Mouse (Mus musculus) CH12.LX (cell line): ENCODE results near the gene Leprot. TPM values are rescaled to one million over a fixed set of nuclear protein-coding genes. Genes with fewer than 3 reads are reported as not detected.

Experiments used
- DNase-seq: peaks from one replicate; pipeline ENCODE4 v3.0.0-alpha.2; 2013; ENCODE audit errors: extremely low read depth
- H3K27ac ChIP-seq: 2 replicates; pipeline ENCODE4 v1.5.1; 2012; ENCODE audit warnings: low read depth, mild to moderate bottlenecking, control low read depth, moderate library complexity; ENCODE audit not compliant: insufficient read depth
- H3K27me3 ChIP-seq: replicated peaks from 2 replicates; pipeline ENCODE3; 2012; ENCODE audit warnings: inconsistent platforms
- H3K36me3 ChIP-seq, 2 experiments: replicated peaks in 1 of 2; 2 replicates each; pipeline versions ENCODE3 to v1.6.1; 2012; ENCODE audit warnings: inconsistent platforms in 1 of 2, low read length in 1 of 2, mild to moderate bottlenecking in 1 of 2, mixed read lengths in 1 of 2, moderate library complexity in 1 of 2; ENCODE audit not compliant: control insufficient read depth in 1 of 2, insufficient read depth in 1 of 2
- H3K4me1 ChIP-seq, 2 experiments: 2 replicates each; pipeline ENCODE4 v1.6.1; 2012; ENCODE audit warnings: inconsistent platforms in 1 of 2, moderate library complexity in 1 of 2; ENCODE audit not compliant: insufficient read depth in 2 of 2, control insufficient read depth in 1 of 2
- H3K4me2 ChIP-seq: 2 replicates; pipeline ENCODE4 v1.6.1; 2012; ENCODE audit warnings: low read depth, mild to moderate bottlenecking, control low read depth; ENCODE audit not compliant: poor library complexity, insufficient read depth, severe bottlenecking
- H3K4me3 ChIP-seq, 3 experiments: fragments of 150-350 bp in 1 of 3; sonication (generic) in 1 of 3; replicated peaks in 1 of 3; 2 replicates each; pipeline versions ENCODE3 to v1.5.1; 2011 to 2012; ENCODE audit warnings: low read depth in 2 of 3, low read length in 2 of 3, mild to moderate bottlenecking in 2 of 3, moderate library complexity in 2 of 3, control low read depth in 1 of 3, improper control_type of control experiment in 1 of 3, inconsistent platforms in 1 of 3, mixed read lengths in 1 of 3; ENCODE audit not compliant: poor library complexity in 1 of 3
- H3K79me2 ChIP-seq: replicated peaks from 2 replicates; pipeline ENCODE4 v1.6.1; 2012; ENCODE audit warnings: mild to moderate bottlenecking, moderate library complexity; ENCODE audit not compliant: control insufficient read depth, poor library complexity, insufficient read depth, severe bottlenecking; ENCODE audit errors: extremely low read depth
- H3K9ac ChIP-seq: 2 replicates; pipeline ENCODE4 v1.6.1; 2012; ENCODE audit warnings: low read depth, mild to moderate bottlenecking, control low read depth, moderate library complexity; ENCODE audit not compliant: insufficient read depth
- H3K9me3 ChIP-seq: replicated peaks from 2 replicates; pipeline ENCODE3; 2012; ENCODE audit warnings: low read length, inconsistent platforms, mixed read lengths
- BHLHE40 ChIP-seq: IDR thresholded peaks from 2 replicates; pipeline ENCODE4 v1.6.1; 2011; ENCODE audit warnings: mild to moderate bottlenecking, low read depth, low read length, improper control_type of control experiment
- CHD1 ChIP-seq: IDR thresholded peaks from 2 replicates; pipeline ENCODE4 v1.6.1; 2012; ENCODE audit warnings: low read depth, low read length, improper control_type of control experiment, inconsistent platforms
- CHD2 ChIP-seq: IDR thresholded peaks from 2 replicates; pipeline ENCODE4 v1.6.1; 2011; ENCODE audit warnings: low read length, improper control_type of control experiment
- CTCF ChIP-seq, 2 experiments: IDR thresholded peaks in 1 of 2; conservative IDR thresholded peaks in 1 of 2; 2 replicates each; pipeline ENCODE4 v1.5.1; 2011 to 2012; ENCODE audit warnings: low read depth in 2 of 2, low read length in 2 of 2, improper control_type of control experiment in 1 of 2, inconsistent platforms in 1 of 2, mild to moderate bottlenecking in 1 of 2, moderate library complexity in 1 of 2
- E2F4 ChIP-seq: IDR thresholded peaks from 2 replicates; pipeline ENCODE4 v1.6.1; 2011; ENCODE audit warnings: low read depth, low read length, improper control_type of control experiment; ENCODE audit not compliant: insufficient replicate concordance
- IRF4 ChIP-seq: IDR thresholded peaks from 2 replicates; pipeline ENCODE4 v1.6.1; 2014; ENCODE audit warnings: low read depth, mild to moderate bottlenecking, inconsistent platforms, low read length, improper control_type of control experiment
- JUN ChIP-seq: IDR thresholded peaks from 2 replicates; pipeline ENCODE4 v1.6.1; 2011; ENCODE audit warnings: low read depth, mild to moderate bottlenecking, low read length, improper control_type of control experiment, moderate library complexity; ENCODE audit not compliant: insufficient read depth
- KAT2A ChIP-seq: IDR thresholded peaks from 2 replicates; pipeline ENCODE4 v1.6.1; 2012; ENCODE audit warnings: low read length, improper control_type of control experiment, inconsistent platforms; ENCODE audit not compliant: insufficient replicate concordance
- MAZ ChIP-seq: IDR thresholded peaks from 2 replicates; pipeline ENCODE4 v1.6.1; 2012; ENCODE audit warnings: low read depth, mild to moderate bottlenecking, inconsistent platforms, low read length, improper control_type of control experiment, moderate library complexity
- MEF2A ChIP-seq: IDR thresholded peaks from 2 replicates; pipeline ENCODE4 v1.6.1; 2014; ENCODE audit warnings: low read depth, mild to moderate bottlenecking, inconsistent platforms, low read length, improper control_type of control experiment, borderline replicate concordance
- MYC ChIP-seq: IDR thresholded peaks from 2 replicates; pipeline ENCODE4 v1.6.1; 2011; ENCODE audit warnings: low read depth, mild to moderate bottlenecking, improper control_type of control experiment, low read length
- NRF1 ChIP-seq: IDR thresholded peaks from 2 replicates; pipeline ENCODE4 v1.6.1; 2014; ENCODE audit warnings: low read depth, mild to moderate bottlenecking, inconsistent platforms, low read length, improper control_type of control experiment, moderate library complexity
- POLR2A ChIP-seq: IDR thresholded peaks from 2 replicates; pipeline ENCODE4 v1.6.1; 2011; ENCODE audit warnings: low read depth, mild to moderate bottlenecking, improper control_type of control experiment, low read length
- POLR2AphosphoS2 ChIP-seq: IDR thresholded peaks from 2 replicates; pipeline ENCODE4 v1.6.1; 2011; ENCODE audit warnings: low read depth, low read length, improper control_type of control experiment
- TBP ChIP-seq: conservative IDR thresholded peaks from 2 replicates; pipeline ENCODE4 v1.6.1; 2011; ENCODE audit warnings: low read depth, low read length, improper control_type of control experiment
- TCF12 ChIP-seq: IDR thresholded peaks from 2 replicates; pipeline ENCODE4 v1.6.1; 2014; ENCODE audit warnings: low read depth, mild to moderate bottlenecking, inconsistent platforms, low read length, improper control_type of control experiment
- ZKSCAN1 ChIP-seq: IDR thresholded peaks from 2 replicates; pipeline ENCODE4 v1.6.1; 2012; ENCODE audit warnings: low read depth, inconsistent platforms, low read length, improper control_type of control experiment, borderline replicate concordance
- dilution Hi-C: fragments of 300-500 bp; cut with MboI; formaldehyde crosslinking; loops from 2 replicates; pipeline ENCODE4 v1.14.3; 2020; ENCODE audit warnings: low sequenced_read_pairs; ENCODE audit not compliant: extremely low pct_unique_long_range_greater_than_20kb, extremely low pct_ligation_motif_present
- in situ Hi-C: fragments of 300-500 bp; cut with MboI; formaldehyde crosslinking; loops from 3 replicates; pipeline ENCODE4 v1.14.3; 2019; ENCODE audit warnings: low sequenced_read_pairs, low pct_ligation_motif_present, low pct_unique_long_range_greater_than_20kb, mixed read lengths
- polyA plus RNA-seq: library from polyadenylated mRNA; unstranded; fragments of >175 nt; gene quantifications from 2 replicates; pipeline ENCODE4 v1.2.1, GENCODE M21; 2012; ENCODE audit warnings: low read depth; ENCODE audit not compliant: insufficient read length
- total RNA-seq, 2 experiments: library from RNA; depleted of rRNA; stranded (reverse); fragments of 300-350 nt in 1 of 2; fragments of >200 nt in 1 of 2; gene quantifications; 2 replicates each; pipeline ENCODE4 v1.2.3; 2012 to 2014

The Leprot gene
- total and polyA plus RNA-seq, 3 experiments = 17.6 to 29.2 (median 24.2) TPM

- in situ Hi-C loops (no loop called here), dilution Hi-C loops (no loop called here)
- Histone ChIP-seq H3K36me3 (no peaks in the 10 kb centered on the region), H3K79me2 (no peaks in the 10 kb centered on the region), H3K27ac (no peak overlapping the region)
- TF ChIP-seq BHLHE40 (no peak), TCF12 (no peak), E2F4 (no peak), CHD1 (no peak), KAT2A (no peak), NRF1 (no peak), POLR2AphosphoS2 (no peak), MAZ (no peak), TBP (no peak), JUN (no peak)
- TF ChIP-seq, all 38 proteins: peak for 0
- Histone ChIP-seq H3K4me2 (no peak overlapping the region), H3K9me3 (no peaks in the 10 kb centered on the region), H3K27me3 (no peaks in the 10 kb centered on the region), H3K9ac (no peak overlapping the region), H3K4me3 (no peak overlapping the region), H3K4me1 (peaks cover 0 to 6% of the 10 kb centered on the region in 2 experiments; a peak in 2 of 4 replicates)
- DNase-seq = no peak
These were observed 27.3 kb upstream of the Leprot start for GRCm38 (mm10) chr4:101620206-101620605.

GRCm38 (mm10) chr4:101621241-101621640 is 26.3 kb upstream of the Leprot start:
- Histone ChIP-seq H3K27ac (no peak overlapping the region), H3K4me3 (no peak overlapping the region), H3K4me1 (peaks cover 0 to 6% of the 10 kb centered on the region in 2 experiments; a peak in 2 of 4 replicates), H3K79me2 (no peaks in the 10 kb centered on the region), H3K4me2 (no peak overlapping the region), H3K9ac (no peak overlapping the region), H3K9me3 (no peaks in the 10 kb centered on the region), H3K27me3 (no peaks in the 10 kb centered on the region), H3K36me3 (no peaks in the 10 kb centered on the region)
- no peak for DNase-seq
- dilution Hi-C loops (no loop called here), in situ Hi-C loops (no loop called here)
- TF ChIP-seq MYC (no peak), JUN (no peak), ZKSCAN1 (no peak), CHD2 (no peak), NRF1 (no peak), IRF4 (no peak), POLR2A (no peak), CTCF (conservative IDR thresholded peaks at IDR 0.05 in 1 of 2, IDR thresholded peaks at IDR 0.05 in 1 of 2; ENCODE audit: low read depth in 2 of 2, low read length in 2 of 2) (no peak), MEF2A (no peak), BHLHE40 (no peak)
